Mouse (Mus musculus) heart, postnatal 36 days (tissue): ENCODE measurements at regions not wholly inside any gene's neighbourhood (a gene's known extent, or its start where the extent isn't known, plus 50 kb on each side); places are given as distances from the start of the nearest gene placed in this dataset.

ENCODE experiments used
- DNase-seq, 2 experiments: peaks; one replicate each; pipeline ENCODE4 v3.0.0; 2021 to 2022
- intact Hi-C: fragments of 180-260 bp; cut with DNase I; formaldehyde crosslinking; loops from one replicate; pipeline ENCODE4 v1.15.1; 2025

- no peak for DNase-seq
- intact Hi-C loops = no loop called here
Measured at GRCm38 (mm10) chr4:124451131-124451530, 159.5 kb downstream of the 3100002H09Rik start.

DNA sequence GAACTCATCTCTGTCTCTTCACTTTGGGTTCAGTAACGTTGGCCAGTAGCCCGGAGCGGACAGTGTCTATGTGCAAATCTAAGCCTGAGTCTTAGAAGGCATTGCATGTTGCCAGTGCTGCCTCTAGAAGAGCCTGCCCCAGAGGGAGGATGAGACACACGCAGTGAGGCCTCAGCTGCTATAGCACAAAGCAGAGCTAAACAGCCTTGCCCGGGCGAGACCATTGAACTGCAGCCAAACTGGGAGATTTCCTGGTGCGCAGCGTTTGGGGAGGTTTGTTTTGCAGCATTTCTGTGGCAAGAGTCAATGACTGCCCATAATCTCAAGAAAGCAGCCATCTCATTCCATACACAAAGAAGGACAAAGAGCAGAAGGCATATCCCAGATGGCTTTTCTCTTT, 164.0 kb downstream of the 3100002H09Rik start:
- peak in 1 of 2 experiments; percentile 7 for DNase-seq
- intact Hi-C loops = no loop called here

GRCm38 (mm10) chr4:124443613-124444108, 166.9 kb downstream of the 3100002H09Rik start:
- intact Hi-C loops = no loop called here
- no peak for DNase-seq

DNA sequence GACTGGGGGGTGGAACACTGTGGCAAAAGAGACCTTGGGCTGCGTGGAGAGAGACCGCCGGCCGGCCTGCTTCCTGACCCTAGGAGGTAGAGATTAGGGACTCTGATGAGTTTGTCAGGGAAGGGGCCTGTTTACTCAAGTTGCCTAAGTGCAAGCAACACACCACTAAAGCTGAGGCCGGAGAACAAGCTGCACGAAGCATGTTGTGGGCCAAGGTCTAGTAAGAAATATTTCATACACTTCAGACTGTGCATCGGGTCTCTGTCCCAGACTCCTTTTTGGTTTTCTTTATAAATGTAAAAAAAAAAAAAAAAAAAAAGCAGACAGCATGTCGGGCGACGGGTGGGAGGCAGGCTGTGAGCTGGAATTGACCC, 167.5 kb downstream of the 3100002H09Rik start:
- intact Hi-C loops = no loop called here
- no peak for DNase-seq

- intact Hi-C loops = no loop called here
- no peak for DNase-seq
Measured at GRCm38 (mm10) chr4:124442491-124443129, 168.0 kb downstream of the 3100002H09Rik start.

- intact Hi-C loops = no loop called here
- no peak for DNase-seq
Measured at GRCm38 (mm10) chr4:124441737-124442487, 168.7 kb downstream of the 3100002H09Rik start.

GRCm38 (mm10) chr4:124435040-124435434, 175.6 kb downstream of the 3100002H09Rik start:
- intact Hi-C loops = no loop called here
- DNase-seq = no peak

DNA sequence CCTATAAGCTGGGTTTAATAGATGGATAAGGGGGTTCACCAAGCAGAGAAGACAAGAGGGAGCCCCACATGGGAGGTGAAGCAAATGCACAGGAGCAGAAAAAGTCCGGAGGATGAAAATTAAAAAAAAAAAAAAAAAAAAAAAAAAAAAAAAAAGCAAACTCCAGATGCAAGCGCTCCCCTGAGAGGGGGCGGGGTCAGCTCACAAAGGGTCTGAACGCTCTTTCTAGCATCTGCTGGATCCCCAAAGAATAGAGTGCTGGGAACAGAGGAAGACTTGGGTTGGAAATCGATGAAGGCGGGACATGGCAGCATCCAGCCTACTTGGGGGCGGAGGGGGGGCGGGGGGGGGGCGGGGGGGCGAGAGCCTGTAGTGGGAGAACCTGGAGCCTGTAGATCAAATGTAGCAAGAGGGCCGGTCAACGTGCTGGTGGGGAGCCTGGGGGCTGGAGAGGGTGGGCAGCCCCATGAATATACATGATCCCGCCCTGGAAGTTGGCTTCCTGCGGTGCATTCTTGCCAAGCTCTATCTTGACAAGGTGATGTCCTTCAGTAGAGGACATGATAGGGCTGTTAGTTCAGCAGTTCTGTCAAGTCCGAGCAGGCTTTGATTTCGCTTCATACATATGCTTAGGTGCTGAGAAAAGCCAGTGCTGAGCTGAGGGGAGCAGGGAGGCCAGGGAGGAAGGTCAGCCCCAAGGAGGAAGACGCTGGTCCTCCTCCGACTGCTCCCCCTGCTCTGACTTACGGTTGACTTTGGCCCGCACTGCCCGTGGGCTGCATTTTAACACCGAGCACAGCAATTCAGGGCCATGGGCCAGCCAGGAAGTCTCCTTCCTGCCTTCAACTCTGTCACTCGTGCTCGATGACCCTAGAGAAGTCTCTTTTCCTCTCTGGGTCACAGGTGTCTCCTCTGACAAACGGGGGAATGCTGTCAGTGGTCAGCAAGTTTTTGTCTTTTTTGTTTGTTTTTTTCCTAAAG, 176.3 kb downstream of the 3100002H09Rik start:
- intact Hi-C loops = no loop called here

GRCm38 (mm10) chr4:124433506-124433905, 177.1 kb downstream of the 3100002H09Rik start:
- DNase-seq = no peak
- intact Hi-C loops = no loop called here

More for the DNA sequence above, 176.3 kb downstream of the 3100002H09Rik start:
- DNase-seq = peak in 1 of 2 experiments; percentile 14

DNA sequence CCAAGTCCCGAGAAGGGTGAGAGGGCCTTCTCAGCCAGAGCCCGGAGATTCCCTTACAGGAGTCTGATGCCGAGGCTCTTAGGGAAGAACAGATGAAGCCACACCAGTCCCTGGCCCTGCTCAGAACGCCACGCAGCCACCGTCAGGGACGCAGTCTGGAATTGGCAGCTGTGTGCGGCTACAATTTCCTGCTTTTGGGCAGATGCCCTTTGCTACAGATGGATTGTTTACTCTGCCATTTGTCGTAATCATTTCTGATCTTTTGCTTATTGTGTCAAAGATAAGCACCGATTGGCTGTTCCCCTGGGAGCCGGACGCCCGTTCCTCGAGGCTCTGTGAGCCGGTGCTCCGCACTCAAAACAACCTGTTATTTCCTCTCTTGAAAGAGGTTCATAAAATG, 179.4 kb downstream of the 3100002H09Rik start:
- intact Hi-C loops = no loop called here
- DNase-seq = no peak

GRCm38 (mm10) chr4:124428844-124429243, 181.8 kb downstream of the 3100002H09Rik start:
- no peak for DNase-seq
- intact Hi-C loops = no loop called here

- DNase-seq = no peak
- intact Hi-C loops = no loop called here
Measured at GRCm38 (mm10) chr4:124422406-124422805, 188.2 kb downstream of the 3100002H09Rik start.

GRCm38 (mm10) chr4:124418431-124418830, 192.2 kb downstream of the 3100002H09Rik start:
- DNase-seq = no peak
- intact Hi-C loops = no loop called here

GRCm38 (mm10) chr4:124417176-124417575, 193.4 kb downstream of the 3100002H09Rik start:
- no peak for DNase-seq
- intact Hi-C loops = no loop called here

- intact Hi-C loops = no loop called here
- no peak for DNase-seq
Measured at GRCm38 (mm10) chr4:124416266-124416665, 194.3 kb downstream of the 3100002H09Rik start.

GRCm38 (mm10) chr4:124414386-124414785, 196.2 kb downstream of the 3100002H09Rik start:
- no peak for DNase-seq
- intact Hi-C loops = no loop called here

- intact Hi-C loops = no loop called here
- no peak for DNase-seq
Measured at GRCm38 (mm10) chr4:124409279-124409678, 201.3 kb downstream of the 3100002H09Rik start.

- intact Hi-C loops = no loop called here
Measured at GRCm38 (mm10) chr4:124402075-124402474, 208.5 kb downstream of the 3100002H09Rik start.

DNA sequence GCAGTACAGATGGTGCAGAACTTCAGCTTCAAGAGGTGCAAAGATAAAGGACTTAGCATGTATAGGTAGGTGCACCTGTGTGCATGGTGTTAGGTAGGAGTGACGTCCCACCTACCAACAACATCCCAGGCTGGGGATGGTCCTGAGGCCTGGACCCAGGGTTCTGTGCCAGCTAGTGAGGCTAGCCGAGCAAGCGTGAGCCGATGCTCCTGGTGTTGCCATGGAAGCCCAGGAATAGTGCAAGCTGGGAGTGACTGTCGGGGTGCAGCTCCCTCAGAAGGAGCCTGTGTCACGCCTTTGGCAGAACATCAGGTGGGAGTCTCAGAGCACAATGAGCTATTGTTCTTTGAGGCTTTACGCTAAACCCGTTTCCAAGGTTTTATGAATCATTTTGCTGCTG, 209.9 kb downstream of the 3100002H09Rik start:
- no peak for DNase-seq
- intact Hi-C loops = no loop called here

More at GRCm38 (mm10) chr4:124402075-124402474, 208.5 kb downstream of the 3100002H09Rik start:
- no peak for DNase-seq

DNA sequence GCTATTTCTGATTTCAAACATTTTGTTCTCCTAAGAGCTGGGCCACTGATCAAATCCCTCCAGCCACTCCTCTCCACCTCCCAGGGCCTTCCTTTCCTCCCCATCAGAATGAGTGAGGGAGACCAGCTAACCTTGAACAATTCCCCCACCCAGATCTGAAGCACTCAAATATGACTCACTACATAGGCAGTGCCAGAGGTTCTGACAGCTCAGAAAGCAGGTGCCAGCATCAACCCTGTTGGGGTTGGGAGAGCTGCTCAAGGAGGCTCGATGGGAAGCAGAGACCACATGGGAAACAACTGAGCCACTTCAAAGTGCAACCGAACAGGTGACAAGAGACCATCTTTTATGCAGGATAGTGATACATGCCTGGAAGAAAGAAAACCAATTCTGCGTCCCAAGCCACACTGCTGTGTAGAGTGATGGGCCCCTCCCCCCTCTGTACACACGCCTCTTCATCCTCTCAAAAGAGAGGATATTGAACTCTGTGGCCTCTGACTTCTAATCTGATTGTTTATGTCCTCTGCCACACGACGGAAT, 210.4 kb downstream of the 3100002H09Rik start:
- DNase-seq = no peak
- intact Hi-C loops = no loop called here
